Mouse (Mus musculus): ENCODE data around the gene Gm3752.
"Not testable (repeated sequence)": the region's sequence is repeated elsewhere in the genome, so short reads cannot be mapped to it uniquely, and the experiment has no call there.

Gene Gm3752

GRCm38 (mm10) chr14:7483662-7484061 is at the start of gene Gm3752:
Gm3752 (minus strand) TSS chr14:7483762.
- not testable (repeated sequence) for DNase-seq (ENCODE audit: low read depth, low spot score)

GRCm38 (mm10) chr14:7488731-7489130 is 5.2 kb upstream of the Gm3752 start:
- not testable (repeated sequence) for DNase-seq (ENCODE audit: low read depth, low spot score)

GRCm38 (mm10) chr14:7450817-7451216 is 32.7 kb downstream of the Gm3752 start, which contains the start of gene Gm3755:
Gm3755 (minus strand) TSS chr14:7450917.
- not testable (repeated sequence) for DNase-seq (ENCODE audit: low read depth, low spot score)

GRCm38 (mm10) chr14:7422496-7422895 is 61.1 kb downstream of the Gm3752 start:
- not testable (repeated sequence) for DNase-seq (ENCODE audit: low read depth, low spot score)
